Mouse (Mus musculus): ENCODE data around the gene Mrpl54. TPM values are rescaled to one million over a fixed set of nuclear protein-coding genes. Genes with fewer than 3 reads are reported as not detected.

The Mrpl54 gene
- polyA plus RNA-seq, 1 experiment from 2014 or later = 134 TPM

Small RNAs within 50 kb of the gene (microRNA-seq; reads per million reads assigned to microRNA genes)
- 13.3 reads per million, percentile 25 among the genes with 10 or more reads in this experiment for gene Mir3057

Other genes starting within 250 kb of the Mrpl54 start
- 37.5 and 40.2 TPM in 2 replicates for gene Diras1, start 241.3 kb downstream of the Mrpl54 start, polyA plus RNA-seq (2015; fragmentation: Nextera tagmentation; extraction: Ambion mirVana)
- 42.3 and 44.0 TPM in 2 replicates for gene Slc39a3, start 229.5 kb downstream of the Mrpl54 start, polyA plus RNA-seq (2015; fragmentation: Nextera tagmentation; extraction: Ambion mirVana)
- 292 and 304 TPM in 2 replicates for gene Sgta, start 206.8 kb downstream of the Mrpl54 start, polyA plus RNA-seq (2015; fragmentation: Nextera tagmentation; extraction: Ambion mirVana)
- gene Thop1, start 196.9 kb downstream of the Mrpl54 start, polyA plus RNA-seq (2015; fragmentation: Nextera tagmentation; extraction: Ambion mirVana) = 45.0 and 46.9 TPM in 2 replicates
- gene Creb3l3, start 168.1 kb downstream of the Mrpl54 start, polyA plus RNA-seq (2015; fragmentation: Nextera tagmentation; extraction: Ambion mirVana) = 0.26 and 0.41 TPM in 2 replicates
- 224 and 227 TPM in 2 replicates for gene Map2k2, start 161.0 kb downstream of the Mrpl54 start, polyA plus RNA-seq (2015; fragmentation: Nextera tagmentation; extraction: Ambion mirVana)
- gene Zbtb7a, start 131.7 kb downstream of the Mrpl54 start, polyA plus RNA-seq (2015; fragmentation: Nextera tagmentation; extraction: Ambion mirVana) = 13.2 and 13.5 TPM in 2 replicates
- gene Pias4, start 99.0 kb downstream of the Mrpl54 start, polyA plus RNA-seq (2015; fragmentation: Nextera tagmentation; extraction: Ambion mirVana) = 58.4 and 62.3 TPM in 2 replicates
- gene Eef2, start 90.3 kb downstream of the Mrpl54 start, polyA plus RNA-seq (2015; fragmentation: Nextera tagmentation; extraction: Ambion mirVana) = 561 and 576 TPM in 2 replicates
- 59.1 and 61.7 TPM in 2 replicates for gene Dapk3, start 83.9 kb downstream of the Mrpl54 start, polyA plus RNA-seq (2015; fragmentation: Nextera tagmentation; extraction: Ambion mirVana)
- 0.13 and 0.26 TPM in 2 replicates for gene 4930442H23Rik, start 83.1 kb downstream of the Mrpl54 start, polyA plus RNA-seq (2015; fragmentation: Nextera tagmentation; extraction: Ambion mirVana)
- gene Nmrk2, start 64.9 kb downstream of the Mrpl54 start, polyA plus RNA-seq (2015; fragmentation: Nextera tagmentation; extraction: Ambion mirVana) = 0.09 and 0.10 TPM in 2 replicates
- gene Atcay, start 36.1 kb downstream of the Mrpl54 start, polyA plus RNA-seq (2015; fragmentation: Nextera tagmentation; extraction: Ambion mirVana) = 68.1 TPM in 2 replicates
- 19.7 and 21.6 TPM in 2 replicates for gene Zfr2, start 33.8 kb downstream of the Mrpl54 start, polyA plus RNA-seq (2015; fragmentation: Nextera tagmentation; extraction: Ambion mirVana)
- gene Matk, start 14.0 kb downstream of the Mrpl54 start, polyA plus RNA-seq (2015; fragmentation: Nextera tagmentation; extraction: Ambion mirVana) = 16.4 and 16.9 TPM in 2 replicates
- 29.7 and 30.6 TPM in 2 replicates for gene Apba3, start within 50 bp of the Mrpl54 start, polyA plus RNA-seq (2015; fragmentation: Nextera tagmentation; extraction: Ambion mirVana)
- gene Tjp3, start 24.6 kb upstream of the Mrpl54 start, polyA plus RNA-seq (2015; fragmentation: Nextera tagmentation; extraction: Ambion mirVana) = 4.5 and 5.2 TPM in 2 replicates
- 97.2 and 102 TPM in 2 replicates for gene Pip5k1c, start 26.0 kb upstream of the Mrpl54 start, polyA plus RNA-seq (2015; fragmentation: Nextera tagmentation; extraction: Ambion mirVana)
- gene Cactin, start 54.2 kb upstream of the Mrpl54 start, polyA plus RNA-seq (2015; fragmentation: Nextera tagmentation; extraction: Ambion mirVana) = 33.5 and 34.7 TPM in 2 replicates
- 4.6 and 5.6 TPM in 2 replicates for gene Tbxa2r, start 61.8 kb upstream of the Mrpl54 start, polyA plus RNA-seq (2015; fragmentation: Nextera tagmentation; extraction: Ambion mirVana)
- gene Gipc3, start 76.3 kb upstream of the Mrpl54 start, polyA plus RNA-seq (2015; fragmentation: Nextera tagmentation; extraction: Ambion mirVana) = not detected in 2 replicates
- 47.3 and 50.4 TPM in 2 replicates for gene Hmg20b, start 83.5 kb upstream of the Mrpl54 start, polyA plus RNA-seq (2015; fragmentation: Nextera tagmentation; extraction: Ambion mirVana)
- gene Mfsd12, start 90.6 kb upstream of the Mrpl54 start, polyA plus RNA-seq (2015; fragmentation: Nextera tagmentation; extraction: Ambion mirVana) = 11.9 and 12.4 TPM in 2 replicates
- gene 4930404N11Rik, start 98.9 kb upstream of the Mrpl54 start, polyA plus RNA-seq (2015; fragmentation: Nextera tagmentation; extraction: Ambion mirVana) = 1.0 and 1.1 TPM in 2 replicates
- 121 and 126 TPM in 2 replicates for gene Fzr1, start 111.6 kb upstream of the Mrpl54 start, polyA plus RNA-seq (2015; fragmentation: Nextera tagmentation; extraction: Ambion mirVana)
- gene Dohh, start 117.5 kb upstream of the Mrpl54 start, polyA plus RNA-seq (2015; fragmentation: Nextera tagmentation; extraction: Ambion mirVana) = 72.1 and 74.8 TPM in 2 replicates
- gene Gm48551, start 117.5 kb upstream of the Mrpl54 start, polyA plus RNA-seq (2015; fragmentation: Nextera tagmentation; extraction: Ambion mirVana) = 6.5 and 8.1 TPM in 2 replicates
- 2.0 and 2.3 TPM in 2 replicates for gene Gm48552, start 122.1 kb upstream of the Mrpl54 start, polyA plus RNA-seq (2015; fragmentation: Nextera tagmentation; extraction: Ambion mirVana)
- 1.8 TPM in 2 replicates for gene Smim24, start 126.1 kb upstream of the Mrpl54 start, polyA plus RNA-seq (2015; fragmentation: Nextera tagmentation; extraction: Ambion mirVana)
- gene Nfic, start 188.7 kb upstream of the Mrpl54 start, polyA plus RNA-seq (2015; fragmentation: Nextera tagmentation; extraction: Ambion mirVana) = 21.3 and 22.4 TPM in 2 replicates
- 61.3 and 69.0 TPM in 2 replicates for gene Celf5, start 215.8 kb upstream of the Mrpl54 start, polyA plus RNA-seq (2015; fragmentation: Nextera tagmentation; extraction: Ambion mirVana)
- gene Ncln, start 229.5 kb upstream of the Mrpl54 start, polyA plus RNA-seq (2015; fragmentation: Nextera tagmentation; extraction: Ambion mirVana) = 56.0 and 62.1 TPM in 2 replicates
- gene S1pr4, start 233.2 kb upstream of the Mrpl54 start, polyA plus RNA-seq (2015; fragmentation: Nextera tagmentation; extraction: Ambion mirVana) = 0.93 and 0.95 TPM in 2 replicates

All from hindbrain, embryonic 13.5 days (tissue).